Mouse (Mus musculus) gonadal fat pad, adult 2 months (tissue): ENCODE data around the gene Crybb2. TPM values are rescaled to one million over a fixed set of nuclear protein-coding genes. Genes with fewer than 3 reads are reported as not detected.
"Not testable (repeated sequence)": the region's sequence is repeated elsewhere in the genome, so short reads cannot be mapped to it uniquely, and the experiment has no call there.

ENCODE experiments used
- DNase-seq: peaks from one replicate; pipeline ENCODE4 v3.0.0-alpha.2; 2012; ENCODE audit warnings: low read depth
- polyA plus RNA-seq: library from polyadenylated mRNA; depleted of rRNA; stranded (reverse); fragments of >200 nt; gene quantifications from 2 replicates; pipeline ENCODE4 v1.2.3, GENCODE M21; 2012; rRNA removed

Gene Crybb2
- polyA plus RNA-seq: not detected in 2 replicates

DNA sequence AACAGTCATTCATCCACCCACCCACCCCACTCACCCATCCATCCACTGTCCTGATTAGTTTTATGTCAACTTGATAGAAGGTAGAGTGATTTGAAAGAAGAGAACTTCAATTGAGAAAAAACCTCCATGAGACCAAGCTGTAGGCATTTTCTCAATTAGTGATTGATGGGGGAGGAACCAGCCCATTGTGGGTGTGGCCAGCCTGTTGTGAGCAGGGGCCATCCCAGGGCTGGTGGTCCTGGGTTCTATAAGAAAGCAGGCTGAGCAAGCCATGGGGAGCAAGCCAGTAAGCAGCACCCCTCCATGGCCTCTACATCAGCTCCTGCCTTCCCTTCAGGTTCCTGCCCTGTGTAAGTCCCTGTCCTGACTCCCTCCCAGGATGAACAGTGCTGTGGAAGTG lies at the start of gene Crybb2:
Gene Crybb2 (minus strand): TSS at position 101 of the 400 bp plus-strand sequence.
- no peak for DNase-seq

DNA sequence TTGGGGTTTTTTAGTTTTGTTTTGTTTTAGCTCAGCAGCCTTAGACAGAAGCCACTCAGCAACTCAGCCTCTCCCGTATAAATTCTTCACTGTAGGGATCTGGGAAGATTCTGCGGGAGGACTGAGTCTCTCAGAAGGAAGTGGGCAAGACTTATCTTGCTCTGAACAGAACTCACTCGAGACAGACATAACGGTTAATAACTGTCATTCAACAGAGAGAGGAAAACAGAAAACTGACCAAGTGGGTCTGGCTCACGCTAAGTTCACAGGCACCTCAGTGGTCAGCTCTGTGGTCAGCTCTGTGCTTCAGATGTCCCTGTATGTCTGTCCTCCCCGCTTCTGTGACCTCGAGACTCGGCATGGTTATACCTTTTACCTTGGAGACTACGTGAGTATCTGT lies 49.4 kb upstream of the Crybb2 start:
- no peak for DNase-seq

DNA sequence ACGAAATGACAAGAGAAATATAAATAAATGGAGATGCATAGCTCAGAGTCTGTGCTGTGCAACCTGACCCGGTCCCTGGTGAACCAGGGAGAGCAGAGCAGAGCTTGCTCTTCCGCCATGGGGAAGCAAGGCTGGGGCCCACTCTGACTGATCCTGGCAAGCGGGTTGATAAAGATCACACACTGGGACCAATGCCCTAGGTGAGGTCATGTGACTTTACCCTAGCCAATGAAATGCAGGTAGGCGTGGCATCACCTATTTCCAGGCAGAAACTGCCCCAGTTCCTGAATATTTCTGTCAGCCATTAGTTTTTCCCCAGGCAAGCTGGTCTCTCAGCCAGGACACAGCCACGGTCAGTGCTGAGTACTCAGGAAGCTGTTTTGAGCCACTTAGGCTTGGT lies 48.8 kb upstream of the Crybb2 start:
- DNase-seq: no peak

GRCm38 (mm10) chr5:113117361-113117760 lies 47.4 kb upstream of the Crybb2 start:
- DNase-seq: no peak

- no peak for DNase-seq
Measured at GRCm38 (mm10) chr5:113115896-113116295, 46.0 kb upstream of the Crybb2 start.

DNA sequence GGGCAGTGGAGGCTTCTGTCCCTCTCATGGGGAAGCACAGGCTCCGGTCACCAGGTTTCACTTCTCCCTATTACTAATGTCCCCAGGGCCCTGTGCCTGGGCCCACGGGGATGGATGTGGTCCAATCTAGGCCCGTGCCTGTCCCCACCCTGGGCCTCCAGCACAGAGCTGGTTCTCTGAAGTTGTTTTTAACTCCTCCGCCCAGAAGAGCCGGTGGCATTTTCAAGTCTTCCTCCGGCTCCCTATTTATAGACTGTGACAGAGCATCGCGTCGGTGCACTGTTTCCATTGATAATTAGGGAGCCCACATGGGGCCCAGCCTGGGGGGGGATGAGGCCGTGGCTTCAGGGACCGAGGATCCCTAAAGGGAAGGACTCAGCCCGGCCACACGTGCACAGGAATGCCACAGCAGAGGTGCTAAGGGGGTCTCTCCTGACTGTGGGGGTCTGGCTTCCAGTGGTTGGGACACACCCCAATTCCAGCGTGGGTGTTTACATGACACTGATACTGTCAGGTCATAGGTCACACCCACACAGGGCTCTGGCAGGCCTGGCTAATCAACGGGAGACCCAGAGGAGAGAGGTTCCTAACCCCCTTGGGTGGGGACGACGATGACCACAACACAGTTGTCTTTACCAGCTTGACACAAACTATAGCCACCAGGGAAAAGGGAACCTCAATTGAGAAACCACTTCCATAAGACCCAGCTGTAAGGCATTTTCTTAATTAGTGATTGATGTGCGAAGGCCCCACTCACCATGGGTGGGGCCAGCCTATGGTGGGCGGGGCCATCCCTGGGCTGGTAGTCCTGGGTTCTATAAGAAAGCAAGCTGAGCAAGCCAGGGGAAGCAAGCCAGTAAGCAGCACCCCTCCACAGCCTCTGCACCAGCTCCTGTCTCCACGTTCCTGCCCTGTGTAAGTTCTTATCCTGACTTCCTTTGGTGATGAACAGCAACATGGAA lies 44.6 kb upstream of the Crybb2 start:
- no peak for DNase-seq

GRCm38 (mm10) chr5:113113120-113113519 lies 43.2 kb upstream of the Crybb2 start:
- no peak for DNase-seq

DNA sequence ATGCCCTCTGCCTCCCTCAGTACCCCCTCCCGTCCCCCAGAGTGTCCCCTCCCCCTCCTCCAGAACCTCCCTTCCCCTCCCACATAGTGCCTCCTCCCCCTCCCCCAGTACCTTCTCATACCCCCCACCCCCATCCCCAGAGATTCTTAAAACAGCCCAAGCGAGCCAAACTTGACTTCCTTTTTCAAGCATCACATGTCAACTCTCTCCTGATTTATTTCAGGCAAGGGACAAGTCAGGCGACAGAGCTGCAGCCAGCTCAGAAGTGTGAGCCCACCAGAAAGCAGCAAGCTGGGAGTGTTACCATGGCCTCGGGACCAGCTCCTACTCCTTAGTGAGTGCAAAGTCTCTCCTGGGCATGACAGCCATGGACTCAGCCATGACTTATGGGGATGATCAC lies 41.4 kb upstream of the Crybb2 start:
- no peak for DNase-seq

- DNase-seq: no peak
Measured at GRCm38 (mm10) chr5:113110929-113111328, 41.0 kb upstream of the Crybb2 start.

DNA sequence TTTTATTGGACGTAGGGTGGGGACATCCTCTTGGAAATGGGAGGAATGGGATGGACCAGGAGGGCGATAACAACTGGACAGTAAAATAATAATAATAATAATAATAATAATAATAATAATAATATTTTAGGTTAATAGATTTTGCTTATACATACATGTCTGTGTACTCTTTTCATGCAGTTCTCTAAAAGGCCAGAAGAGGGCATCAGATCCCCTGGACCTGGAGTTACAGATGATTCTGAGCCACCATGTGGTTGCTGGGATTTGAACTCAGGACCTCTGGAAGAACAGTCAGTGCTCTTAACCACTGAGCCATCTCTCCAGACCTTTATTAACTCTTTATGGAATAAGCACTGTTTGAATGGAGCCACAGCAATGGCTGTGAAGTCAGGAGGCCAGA lies 39.7 kb upstream of the Crybb2 start:
- DNase-seq: not testable (repeated sequence)

- DNase-seq: no peak
Measured at GRCm38 (mm10) chr5:113108165-113108764, 38.3 kb upstream of the Crybb2 start.

DNA sequence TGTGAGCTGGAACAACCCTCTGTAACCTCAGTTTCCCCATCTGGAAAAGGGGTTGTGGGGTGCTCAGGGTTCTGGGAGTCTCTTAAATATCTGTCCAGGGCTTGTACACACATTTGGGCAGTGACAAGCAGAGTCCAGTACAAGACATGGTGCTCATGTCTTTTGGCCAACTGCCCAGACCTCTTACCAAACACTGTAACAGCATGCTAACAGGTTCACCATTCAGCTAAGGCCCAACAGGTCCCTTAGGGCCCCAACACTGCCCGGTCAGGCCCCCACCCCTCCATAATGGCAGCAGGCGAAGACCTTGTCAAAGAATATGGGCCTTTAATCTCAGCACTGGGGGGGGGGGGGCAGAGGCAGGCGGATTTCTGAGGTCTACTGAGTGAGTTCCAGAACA lies 37.8 kb upstream of the Crybb2 start:
- DNase-seq: no peak

- DNase-seq: no peak
Measured at GRCm38 (mm10) chr5:113106594-113106993, 36.7 kb upstream of the Crybb2 start.

GRCm38 (mm10) chr5:113105481-113105880 lies 35.6 kb upstream of the Crybb2 start:
- no peak for DNase-seq

DNA sequence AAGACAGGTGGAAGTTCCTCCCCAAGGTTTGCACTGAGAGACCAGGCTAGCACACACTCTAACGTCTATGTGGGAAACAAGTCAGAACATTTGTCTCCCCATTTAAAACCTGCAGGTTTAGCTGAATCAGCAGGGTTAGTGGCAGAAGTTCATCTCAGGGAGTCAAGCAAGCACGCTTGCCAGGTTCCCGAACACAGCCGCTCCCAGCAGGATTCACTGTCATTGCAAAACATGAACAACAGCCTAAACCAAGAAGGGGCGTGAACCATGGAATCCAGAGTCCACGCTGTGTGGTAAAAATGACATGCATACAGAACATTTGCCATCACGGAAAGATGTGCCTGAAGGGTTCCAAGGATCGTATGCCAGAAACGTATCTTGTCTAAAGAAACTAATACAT lies 35.1 kb upstream of the Crybb2 start:
- peak; percentile 47 for DNase-seq

- no peak for DNase-seq
Measured at GRCm38 (mm10) chr5:113102455-113102854, 32.5 kb upstream of the Crybb2 start.

- DNase-seq: no peak
Measured at GRCm38 (mm10) chr5:113101457-113101856, 31.5 kb upstream of the Crybb2 start.

DNA sequence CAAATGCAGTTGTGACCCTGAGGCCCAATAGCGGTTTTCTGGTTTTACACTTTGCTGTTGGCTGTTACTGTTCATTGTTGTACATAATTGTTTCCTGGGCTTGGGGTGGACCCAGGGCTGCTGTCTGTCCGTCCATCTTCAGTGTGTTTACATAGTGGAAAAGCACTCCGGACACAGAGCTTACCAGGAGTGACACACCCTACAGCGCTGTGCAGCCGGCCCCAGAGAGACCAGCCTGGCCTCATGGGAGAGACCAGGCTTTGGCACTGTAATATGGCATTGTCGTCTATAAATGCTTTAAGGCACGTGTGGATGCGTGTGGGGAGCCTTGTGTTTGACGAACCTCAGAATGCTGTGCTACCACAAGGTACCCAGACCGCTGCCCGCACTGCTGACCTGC lies 30.5 kb upstream of the Crybb2 start:
- no peak for DNase-seq

GRCm38 (mm10) chr5:113099546-113099945 lies 29.6 kb upstream of the Crybb2 start:
- DNase-seq: no peak

- DNase-seq: no peak
Measured at GRCm38 (mm10) chr5:113097551-113097950, 27.6 kb upstream of the Crybb2 start.

- DNase-seq: no peak
Measured at GRCm38 (mm10) chr5:113095456-113095855, 25.5 kb upstream of the Crybb2 start.

GRCm38 (mm10) chr5:113092406-113092805 lies 22.5 kb upstream of the Crybb2 start:
- DNase-seq: no peak

- DNase-seq: no peak
Measured at GRCm38 (mm10) chr5:113091162-113091561, 21.2 kb upstream of the Crybb2 start.
